Mouse (Mus musculus) 3T3-L1 (cell line): ENCODE results near the gene Adam12.
A peak's percentile ranks its signal among the peaks of the same experiment; 100 is the strongest.

ENCODE experiments used
- DNase-seq: peaks from one replicate; pipeline ENCODE4 v3.0.0-alpha.2; 2015; ENCODE audit warnings: low read depth, low spot score

The Adam12 gene

GRCm38 (mm10) chr7:134081307-134082072 is 150.5 kb downstream of the Adam12 start:
- no peak for DNase-seq

DNA sequence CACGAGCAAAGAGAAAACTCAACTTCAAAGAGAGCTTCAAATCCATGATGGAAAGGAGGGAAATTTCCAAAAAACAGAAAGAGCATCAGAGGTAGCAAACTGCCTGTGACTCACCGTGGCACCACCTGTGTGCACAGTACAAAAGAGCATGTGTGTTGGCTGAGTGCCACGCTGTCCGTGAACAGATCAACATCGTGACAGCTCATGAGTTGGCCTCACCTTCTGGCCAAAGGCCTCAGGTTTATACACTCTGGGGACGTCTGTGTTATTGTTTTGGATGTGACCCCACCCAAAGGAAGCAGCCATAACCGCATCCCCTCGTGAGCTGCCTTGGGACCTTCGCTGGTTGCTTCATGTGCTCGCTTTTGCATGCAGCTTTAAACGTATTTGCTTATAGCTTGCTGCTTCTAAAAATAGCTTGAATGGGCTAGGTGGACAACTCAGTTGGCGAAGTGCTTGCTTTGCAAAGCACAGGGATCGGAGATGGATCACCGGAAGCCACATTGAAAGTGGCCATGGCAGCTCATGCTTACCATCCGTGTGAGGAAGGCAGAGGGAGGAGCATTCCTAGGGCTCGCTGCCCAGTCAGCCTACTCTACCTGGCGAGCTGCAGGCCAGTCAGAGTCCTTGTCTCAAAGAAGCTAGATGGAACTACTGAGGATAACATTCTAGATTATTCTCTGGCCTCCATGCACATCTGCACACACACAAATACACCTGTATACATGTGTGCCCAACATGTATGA is 151.8 kb downstream of the Adam12 start:
- DNase-seq, result no peak

DNA sequence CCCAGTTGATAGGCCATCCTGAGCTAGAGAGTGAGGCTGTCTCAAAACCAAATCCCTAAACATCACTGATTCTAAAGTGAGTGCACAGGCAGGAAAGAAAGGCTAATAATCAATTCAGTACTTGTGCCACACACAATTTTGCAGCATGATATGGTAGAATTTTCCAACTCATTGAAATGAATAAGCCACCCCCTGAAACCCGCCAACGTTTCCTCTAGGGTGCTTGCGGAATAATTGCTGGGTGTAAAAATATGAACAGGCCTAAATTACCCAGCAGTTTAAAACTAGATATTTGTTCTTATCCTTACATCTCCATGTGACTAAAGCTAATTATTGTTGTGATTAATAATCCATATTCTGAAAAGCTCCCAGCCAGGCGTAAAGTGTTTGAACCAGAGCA is 154.3 kb downstream of the Adam12 start:
- DNase-seq, result no peak

DNA sequence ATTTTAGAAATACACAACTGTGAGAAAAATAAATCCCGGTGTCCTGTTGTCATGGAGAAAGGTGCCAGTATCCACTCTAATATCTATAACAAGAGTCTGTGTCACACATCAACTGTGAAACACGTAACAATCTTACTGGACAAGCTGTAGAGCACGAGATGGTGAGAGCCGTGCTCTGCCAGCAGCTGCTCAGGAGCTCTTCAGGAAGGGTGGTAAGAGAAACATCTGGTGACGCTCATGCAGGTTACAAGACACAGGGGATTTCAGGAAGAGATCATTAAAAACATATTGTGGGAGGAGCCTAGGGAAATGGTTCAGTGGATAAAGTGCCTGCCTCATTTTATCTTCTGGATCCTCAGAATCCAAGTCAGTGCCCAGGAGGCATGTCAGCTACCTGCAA is 158.9 kb downstream of the Adam12 start:
- DNase-seq, result no peak

GRCm38 (mm10) chr7:134071153-134071885 is 160.6 kb downstream of the Adam12 start:
- no peak for DNase-seq

DNA sequence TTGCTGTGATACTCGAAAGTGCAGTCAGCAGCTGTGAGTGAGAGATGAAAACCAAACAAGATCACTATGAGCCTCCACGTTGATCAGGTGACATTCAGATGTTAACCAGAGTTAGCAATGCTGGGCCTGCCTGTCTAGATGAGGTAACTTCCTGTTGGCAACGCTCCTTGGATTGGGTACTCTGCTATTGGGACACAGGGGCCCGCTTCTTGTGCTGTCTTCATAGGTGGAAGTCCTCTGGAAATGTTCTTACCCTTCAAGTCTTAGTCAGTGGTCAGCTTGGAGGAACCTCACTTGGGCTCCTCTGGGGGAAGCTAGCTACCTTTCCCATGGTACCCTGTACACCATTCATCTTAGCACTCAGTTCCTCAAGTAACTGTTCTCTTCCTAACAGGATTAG is 169.3 kb downstream of the Adam12 start:
- DNase-seq, result no peak

DNA sequence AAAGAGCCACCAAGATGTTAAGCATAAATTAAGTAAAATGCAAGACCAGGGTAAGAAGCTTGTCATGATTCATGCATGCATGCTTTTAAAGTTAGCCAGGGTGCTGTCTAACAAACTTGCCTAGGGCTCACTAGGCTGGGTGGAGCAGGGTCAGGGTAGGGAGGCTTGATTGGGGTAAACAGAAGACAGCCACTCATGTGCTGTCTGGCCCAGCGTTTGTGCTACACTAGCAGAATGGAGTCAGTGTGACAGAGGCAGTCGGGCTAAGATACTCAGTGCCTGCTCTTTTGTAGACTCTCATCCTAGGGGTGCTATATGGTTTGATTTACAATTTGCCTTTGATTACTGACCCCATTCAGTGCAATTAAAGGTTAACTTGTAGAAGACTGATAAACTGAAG is 179.5 kb downstream of the Adam12 start:
- no peak for DNase-seq

DNA sequence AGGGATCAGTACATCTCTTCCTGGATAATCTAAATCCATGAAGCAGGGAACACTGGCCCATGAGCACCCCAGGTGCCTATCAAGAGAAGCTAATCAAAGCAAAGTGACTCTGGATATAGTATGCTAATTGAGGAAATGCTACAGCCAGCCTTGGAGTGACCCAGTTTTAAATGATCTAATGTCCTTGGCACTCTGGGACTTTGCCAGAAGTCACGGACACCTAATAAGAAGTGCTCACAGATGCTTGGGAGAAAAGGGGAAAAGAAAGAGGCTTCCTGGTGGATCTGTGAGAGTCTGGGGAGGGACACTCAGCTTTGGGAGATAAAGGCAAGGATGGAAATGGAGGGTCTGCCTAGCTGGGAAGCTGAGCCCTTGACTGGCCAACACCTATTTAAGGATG is 181.6 kb downstream of the Adam12 start:
- DNase-seq, result no peak

DNA sequence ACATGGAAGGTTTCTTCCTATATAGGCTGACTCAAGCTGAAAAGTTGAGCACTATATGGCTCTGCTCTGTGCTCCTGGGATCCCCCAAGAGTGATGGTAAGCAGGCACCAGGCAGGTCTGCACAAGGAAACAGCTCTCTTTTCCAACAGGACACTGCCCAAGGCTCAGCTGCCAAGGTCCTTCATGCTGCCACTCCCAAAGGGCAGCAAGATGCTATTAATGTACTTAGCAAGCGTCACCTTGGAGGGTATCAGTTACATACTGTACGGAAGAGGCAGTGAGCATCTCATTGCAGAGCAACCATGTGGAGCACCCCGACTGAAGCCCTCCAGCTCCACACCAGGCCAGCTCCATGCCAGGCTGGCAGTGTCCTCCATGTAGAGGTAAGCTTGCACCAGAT is 185.6 kb downstream of the Adam12 start:
- DNase-seq, result no peak

- DNase-seq, result no peak
These were observed 188.4 kb downstream of the Adam12 start for GRCm38 (mm10) chr7:134043576-134043975.

GRCm38 (mm10) chr7:134042614-134043013 is 189.3 kb downstream of the Adam12 start:
- no peak for DNase-seq

- no peak for DNase-seq
These were observed 198.0 kb downstream of the Adam12 start for GRCm38 (mm10) chr7:134033939-134034338.

DNA sequence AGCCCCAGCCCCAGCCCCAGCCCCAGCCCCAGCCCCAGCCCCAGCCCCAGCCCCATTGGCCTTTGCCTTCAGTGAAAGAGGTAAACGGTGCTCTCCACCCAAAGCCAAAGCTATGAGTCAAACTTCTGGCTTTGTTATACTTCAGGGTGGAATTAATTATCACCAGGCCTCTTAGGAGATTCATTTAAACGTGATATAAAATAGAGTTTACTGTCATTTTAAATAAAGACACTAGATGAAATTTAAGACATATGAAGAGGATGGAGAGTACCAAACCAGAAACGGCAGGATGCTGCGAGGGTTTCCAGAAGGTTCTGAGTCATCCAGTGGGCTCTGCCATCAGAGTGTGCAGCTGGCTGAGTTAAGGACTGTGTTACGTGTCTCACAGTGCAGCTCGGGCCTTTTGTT is 199.0 kb downstream of the Adam12 start:
- DNase-seq, result peak; percentile 91

DNA sequence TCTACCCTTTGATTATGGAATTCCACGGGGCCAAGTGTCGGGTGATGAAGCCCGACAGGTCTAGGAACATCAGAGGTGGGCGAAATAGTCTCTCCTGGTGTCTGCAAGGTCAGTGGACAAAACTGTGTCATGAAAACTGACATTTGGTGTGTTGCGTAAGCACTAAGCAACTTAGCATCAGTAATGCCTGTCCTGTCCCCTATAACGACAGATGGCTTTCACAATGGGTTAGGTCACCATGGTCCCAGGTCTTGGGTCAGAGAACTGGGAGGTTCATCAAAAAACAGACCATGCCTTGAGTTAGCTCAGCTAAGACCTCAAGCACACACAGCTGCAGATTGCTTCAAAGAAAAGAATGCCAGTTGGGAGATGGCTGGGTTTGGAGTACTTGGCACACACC is 200.2 kb downstream of the Adam12 start:
- no peak for DNase-seq

GRCm38 (mm10) chr7:134031256-134031655 is 200.7 kb downstream of the Adam12 start:
- no peak for DNase-seq

DNA sequence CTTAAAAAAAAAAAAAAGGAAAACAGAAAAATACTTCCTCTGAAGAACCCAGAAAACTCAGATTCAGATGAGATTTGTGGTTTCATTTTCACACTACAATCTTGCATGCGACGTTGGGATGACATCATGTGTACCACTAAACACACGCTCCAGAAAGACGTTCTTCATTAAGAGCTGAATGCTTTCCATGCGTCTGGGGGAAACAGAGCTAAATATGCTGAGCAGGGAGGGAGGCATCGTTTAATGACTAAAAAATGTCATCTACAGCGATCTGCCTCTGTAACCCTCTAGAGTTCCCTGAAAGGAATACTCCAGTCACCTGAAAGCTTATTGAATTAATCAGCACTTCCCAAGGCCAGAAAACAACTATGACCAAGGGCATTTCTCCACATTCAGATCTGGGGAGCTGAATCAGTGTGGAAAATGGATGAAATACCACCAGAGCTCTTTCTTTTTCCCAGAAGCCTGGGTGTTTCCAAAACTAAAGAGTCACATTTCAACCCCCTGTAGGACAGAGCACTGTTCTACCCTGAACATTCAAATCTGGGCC is 203.6 kb downstream of the Adam12 start:
- DNase-seq, result no peak

DNA sequence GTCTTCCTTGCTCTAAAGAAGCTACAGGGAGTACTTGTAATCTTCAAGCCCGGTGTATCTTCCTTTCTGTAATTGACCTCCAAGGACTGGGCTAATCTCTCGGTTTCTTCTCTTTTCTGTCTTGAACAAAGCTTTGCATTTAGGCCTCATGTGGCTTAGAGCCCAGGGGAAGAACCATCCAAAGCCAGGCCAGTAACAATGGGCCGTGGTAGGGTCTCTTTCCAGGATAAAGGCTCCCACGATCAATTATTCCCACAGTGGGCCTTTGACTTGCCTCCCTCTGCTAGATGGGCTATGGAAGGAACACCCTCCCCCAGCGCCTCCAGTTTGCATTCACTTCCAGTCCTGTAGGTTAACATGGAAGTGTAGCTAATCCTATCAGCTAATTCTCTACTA is 204.9 kb downstream of the Adam12 start:
- DNase-seq, result no peak

DNA sequence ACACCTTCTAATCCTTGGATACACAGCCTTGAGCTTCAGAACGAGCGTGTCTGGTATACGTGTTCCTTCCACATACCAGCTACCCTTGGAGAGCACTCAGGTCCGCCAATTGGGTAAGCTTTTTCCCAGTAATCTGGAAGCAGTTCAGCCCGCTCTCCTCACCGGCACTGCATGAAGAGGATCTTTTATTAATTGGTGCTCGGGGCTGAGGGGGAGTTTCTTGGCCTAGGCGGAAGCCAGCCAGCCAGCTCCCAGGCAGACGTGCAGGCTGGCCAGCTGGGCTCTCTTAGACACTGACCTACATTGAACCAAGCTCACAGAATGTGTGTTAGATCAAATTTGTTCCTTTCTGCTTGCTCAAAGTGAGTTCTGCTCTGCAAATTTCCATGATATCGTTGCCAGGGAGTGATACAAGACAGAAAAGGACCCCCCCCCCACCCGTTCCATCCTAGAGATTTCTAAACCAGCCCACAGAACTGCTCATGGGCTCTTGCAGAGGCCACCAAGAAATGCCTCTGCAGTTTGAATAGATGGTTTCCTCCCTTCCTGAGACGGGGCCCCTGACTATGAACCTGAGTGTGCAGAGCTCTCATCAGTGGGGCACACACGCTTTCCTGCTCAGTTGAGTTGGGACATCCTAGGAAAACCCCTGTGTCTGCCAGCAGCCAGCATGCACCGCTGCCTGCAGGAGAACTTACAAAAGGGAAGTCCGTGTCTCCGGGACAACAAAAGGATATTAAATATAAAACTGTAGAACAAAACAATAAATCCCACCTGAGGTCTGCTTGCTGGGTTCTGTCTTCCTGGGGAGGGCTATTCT is 205.5 kb downstream of the Adam12 start:
- no peak for DNase-seq

GRCm38 (mm10) chr7:134022157-134022885 is 209.6 kb downstream of the Adam12 start:
- DNase-seq, result no peak

- no peak for DNase-seq
These were observed 216.7 kb downstream of the Adam12 start for GRCm38 (mm10) chr7:134015226-134015625.

GRCm38 (mm10) chr7:134014733-134015132 is 217.2 kb downstream of the Adam12 start:
- DNase-seq, result no peak
